In the genomic region with DNA sequence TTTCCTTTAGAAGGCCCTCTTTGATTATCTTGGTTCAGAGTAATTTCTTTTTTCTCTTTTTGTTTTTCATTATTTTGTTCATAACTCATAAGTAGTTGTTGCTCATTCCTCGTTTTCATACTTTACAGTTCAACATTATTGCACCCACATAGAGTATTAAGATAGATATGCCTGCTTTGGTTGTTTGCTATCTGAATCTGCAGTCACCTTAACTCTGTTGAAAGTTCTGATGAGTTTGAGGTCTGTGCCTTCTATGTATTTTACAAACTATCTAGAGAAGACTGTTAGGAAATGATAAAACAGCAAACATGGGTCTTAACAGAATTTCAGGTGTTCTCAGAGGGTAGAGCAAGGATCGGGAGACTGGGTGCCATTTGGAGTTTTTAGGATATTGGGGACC, we compare ENCODE assay signal across 34 mouse cellular contexts. TPM values are rescaled to one million over a fixed set of nuclear protein-coding genes. Genes with fewer than 3 reads are reported as not detected.
A peak's percentile ranks its signal among the peaks of the same experiment; 100 is the strongest.
DNase-seq lines count a peak whose midpoint lies in the region; ATAC-seq lines count a peak whose summit lies in the region.
"Had no signal": no experiment of that assay in that cellular context is flagged by ENCODE, and none has a peak within 500 bp of the region (broad histone marks: within the 10 kb centered on the region; RNA-seq: fewer than 3 reads in every experiment).

No protein-coding gene starts in this region.

- 0 out of 2 replicates have a peak, but pooled peaks have one; percentile 28 for ATAC-seq in liver, embryonic 11.5 days (replicated peaks; ENCODE audit: low FRiP score)
- ATAC-seq in liver, embryonic 15.5 days (ENCODE audit: insufficient read depth) = peak; percentile 33; the same call in 1 of the 2 replicates
- ATAC-seq in megakaryocyte progenitor cell, adult 5-6 weeks (replicated peaks; ENCODE audit: poor library complexity) = no peak
- ATAC-seq: CD4-positive, CD25-positive, alpha-beta regulatory T cell, adult 4 months; forebrain, embryonic 15.5 days; hindbrain, embryonic 16.5 days; midbrain, embryonic 16.5 days had no signal

- no peak overlapping the region for H3K4me3 ChIP-seq in liver, embryonic 11.5 days (ENCODE audit: low read depth, low read length)
- H3K4me3 ChIP-seq in erythroblast, embryonic 14.5 days (replicated peaks) = peak overlapping the region; percentile 16
- H3K4me3 ChIP-seq in liver, embryonic 15.5 days (replicated peaks) = no peak overlapping the region
- H3K4me3 ChIP-seq: embryonic facial prominence, embryonic 10.5 days; embryonic facial prominence, embryonic 15.5 days; forebrain, embryonic 10.5 days; forebrain, embryonic 15.5 days; left cerebral cortex, adult 2 months; limb, embryonic 13.5 days had no signal

- no peaks in the 10 kb centered on the region for H3K27me3 ChIP-seq in liver, embryonic 11.5 days (replicated peaks; ENCODE audit: control insufficient read depth, insufficient read depth, low read length)
- H3K27me3 ChIP-seq in erythroblast, embryonic 14.5 days (ENCODE audit: control insufficient read depth) = no peaks in the 10 kb centered on the region
- no peaks in the 10 kb centered on the region for H3K27me3 ChIP-seq in liver, embryonic 15.5 days
- H3K27me3 ChIP-seq: embryonic facial prominence, embryonic 15.5 days; forebrain, embryonic 15.5 days; limb, embryonic 13.5 days had no signal

- peaks cover 75% of the 10 kb centered on the region for H3K4me1 ChIP-seq in liver, embryonic 11.5 days (replicated peaks; ENCODE audit: control insufficient read depth, insufficient read depth, low read length)
- peaks cover 92% of the 10 kb centered on the region for H3K4me1 ChIP-seq in erythroblast, embryonic 14.5 days (ENCODE audit: control insufficient read depth)
- peaks cover 96% of the 10 kb centered on the region for H3K4me1 ChIP-seq in liver, embryonic 15.5 days (replicated peaks)

- H3K9ac ChIP-seq in liver, embryonic 11.5 days (ENCODE audit: low read depth, low read length) = no peak overlapping the region
- 0 out of 2 replicates have a peak overlapping the region, but pooled peaks have one; percentile 10 for H3K9ac ChIP-seq in liver, embryonic 15.5 days
- H3K9ac ChIP-seq: embryonic facial prominence, embryonic 15.5 days; forebrain, embryonic 15.5 days; limb, embryonic 13.5 days had no signal

- peak overlapping the region; percentile 62; the same call in 1 of the 2 replicates for H3K27ac ChIP-seq in liver, embryonic 11.5 days (ENCODE audit: low read depth, low read length)
- peak overlapping the region; percentile 85 for H3K27ac ChIP-seq in liver, embryonic 15.5 days (replicated peaks)
- H3K27ac ChIP-seq: embryonic facial prominence, embryonic 10.5 days; embryonic facial prominence, embryonic 15.5 days; forebrain, embryonic 10.5 days; forebrain, embryonic 15.5 days; kidney, postnatal 0 days; left cerebral cortex, adult 2 months; limb, embryonic 13.5 days; stomach, postnatal 0 days had no signal

- H3K4me2 ChIP-seq in liver, embryonic 11.5 days = peak overlapping the region; percentile 43
- H3K4me2 ChIP-seq in liver, embryonic 15.5 days = peak overlapping the region; percentile 55
- H3K4me2 ChIP-seq: embryonic facial prominence, embryonic 15.5 days; forebrain, embryonic 15.5 days; limb, embryonic 13.5 days; midbrain, embryonic 11.5 days had no signal

- H3K9me3 ChIP-seq in liver, embryonic 11.5 days (ENCODE audit: control insufficient read depth, low read length) = no peaks in the 10 kb centered on the region
- H3K9me3 ChIP-seq in erythroblast, embryonic 14.5 days (ENCODE audit: control insufficient read depth, low read length) = no peaks in the 10 kb centered on the region
- no peaks in the 10 kb centered on the region for H3K9me3 ChIP-seq in liver, embryonic 15.5 days (replicated peaks)
- H3K9me3 ChIP-seq: embryonic facial prominence, embryonic 10.5 days; embryonic facial prominence, embryonic 15.5 days; forebrain, embryonic 10.5 days; forebrain, embryonic 15.5 days; limb, embryonic 13.5 days had no signal

- no peak for DNase-seq in liver, embryonic 11.5 days (ENCODE audit: low spot score)
- no peak for DNase-seq in liver
- DNase-seq in kidney, adult 18-20 months = no peak
- DNase-seq in right cerebral cortex, postnatal 36 days (ENCODE audit: low spot score in 2 of 2) = no peak
- DNase-seq: adrenal gland, postnatal 14 days; cerebellum, adult 2 months; cerebellum, postnatal 14 days; heart, postnatal 14 days; kidney, adult 8-10 months; layer of hippocampus, adult 9-11 months; lung, adult 2 months; lung, postnatal 10 days; right cerebral cortex, postnatal 25 days; thymus, adult 18-20 months; thymus, postnatal 36 days had no signal

- no peaks in the 10 kb centered on the region for H3K36me3 ChIP-seq in liver, embryonic 11.5 days (ENCODE audit: control insufficient read depth, insufficient read depth, low read length)
- peaks cover 38% of the 10 kb centered on the region for H3K36me3 ChIP-seq in erythroblast, embryonic 14.5 days (ENCODE audit: control insufficient read depth)
- no peaks in the 10 kb centered on the region for H3K36me3 ChIP-seq in liver, embryonic 15.5 days (replicated peaks)
- H3K36me3 ChIP-seq: embryonic facial prominence, embryonic 10.5 days; embryonic facial prominence, embryonic 15.5 days; forebrain, embryonic 10.5 days; forebrain, embryonic 15.5 days; limb, embryonic 13.5 days had no signal

- WGBS in liver, embryonic 11.5 days = 42% methylated on average over 2 of the region's 2 CpGs
- 12% methylated on average over 2 of the region's 2 CpGs for WGBS in liver, embryonic 15.5 days (ENCODE audit: insufficient replicate concordance)

RNA-seq across cellular contexts. Expression of gene Susd6, which starts 23.1 kb away (rescaled TPM):
- 21.5 and 21.7 TPM in 2 replicates for polyA plus RNA-seq in liver, embryonic 11.5 days (2014; fragmentation: Nextera tagmentation; extraction: Ambion mirVana)
- polyA plus RNA-seq in erythroblast, embryonic 14.5 days (2012) = 1.1 and 1.2 TPM in 2 replicates
- polyA plus RNA-seq in liver, embryonic 15.5 days (2015; fragmentation: Nextera tagmentation; extraction: Ambion mirVana) = 13.7 and 15.8 TPM in 2 replicates
- total RNA-seq in megakaryocyte progenitor cell, adult 5-6 weeks (2015) = 12.8 and 14.5 TPM in 2 replicates
- total RNA-seq in megakaryocyte progenitor cell, adult 5-6 weeks (2017) = 15.9 and 19.4 TPM in 2 replicates

RNA-seq across cellular contexts. Expression of gene Ccdc177, which starts 53.0 kb away (rescaled TPM):
- polyA plus RNA-seq in liver, embryonic 11.5 days (2014; fragmentation: Nextera tagmentation; extraction: Ambion mirVana) = not detected in 2 replicates
- polyA plus RNA-seq in erythroblast, embryonic 14.5 days (2012) = not detected in 2 replicates
- polyA plus RNA-seq in liver, embryonic 15.5 days (2015; fragmentation: Nextera tagmentation; extraction: Ambion mirVana) = not detected in 2 replicates
- not detected in 2 replicates for total RNA-seq in megakaryocyte progenitor cell, adult 5-6 weeks (2015)
- 0.12 TPM in 1 of 2 replicates, not detected in the other for total RNA-seq in megakaryocyte progenitor cell, adult 5-6 weeks (2017)
- total RNA-seq: adrenal gland, postnatal 14 days; gastrocnemius, adult 18-20 months; neutrophil, adult 5-6 weeks had no signal
- polyA plus RNA-seq: CD4-positive, CD25-positive, alpha-beta regulatory T cell, adult 4 months; heart, embryonic 14.5 days; lung, adult 2 months; spleen, adult 2 months had no signal
